Mouse (Mus musculus): ENCODE results near the gene Synj2. TPM values are rescaled to one million over a fixed set of nuclear protein-coding genes. Genes with fewer than 3 reads are reported as not detected.

Synj2 gene
- total and polyA plus RNA-seq, 3 experiments: 0.02 to 0.11 TPM; not detected in 1

DNA sequence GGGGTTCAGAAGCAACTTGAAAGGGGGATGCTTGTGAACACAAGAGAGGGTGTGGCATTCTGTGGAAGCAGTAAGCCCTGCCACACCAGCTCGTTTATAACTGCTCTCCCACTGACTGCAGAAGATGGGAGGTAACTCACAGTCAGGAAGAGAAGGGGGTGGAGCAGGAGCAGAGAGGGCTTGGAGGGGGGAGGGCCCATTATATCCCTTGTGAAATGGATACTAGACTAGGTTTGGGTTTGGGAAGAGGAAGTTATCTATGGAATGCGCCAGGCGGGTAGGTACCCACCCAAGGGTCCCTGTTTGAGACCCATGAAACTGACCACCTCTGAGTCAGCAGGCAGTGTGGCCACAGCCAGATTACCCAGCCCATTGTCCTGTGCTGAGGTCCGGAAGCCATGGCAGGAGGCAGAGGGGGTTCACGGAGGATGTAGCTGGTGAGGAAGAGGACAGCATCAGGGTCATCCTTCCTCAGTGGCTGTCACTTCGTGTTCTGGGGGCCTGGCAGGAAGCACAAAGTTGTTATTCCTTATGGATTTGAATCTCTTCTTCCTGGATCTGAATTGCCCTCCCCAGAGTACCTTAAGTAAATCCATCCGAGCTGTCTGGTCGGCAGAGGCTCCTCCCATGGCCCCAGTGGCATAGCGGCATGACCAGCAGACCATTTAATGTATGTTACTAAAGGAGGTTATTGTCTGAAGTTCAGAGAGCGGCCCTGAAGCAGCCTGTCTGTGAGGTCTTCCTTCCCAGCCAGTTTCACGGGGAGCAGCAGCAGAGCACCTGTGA lies 46.4 kb downstream of the Synj2 start:
- H3K4me3 ChIP-seq (ENCODE audit: low read depth, low read length): no peak overlapping the region
- ATAC-seq (ENCODE audit: extremely low read depth, insufficient number of reproducible peaks, low FRiP score, poor library complexity, severe bottlenecking) (no peak), DNase-seq (ENCODE audit: low spot score) (no peak)
- no peaks in the 10 kb centered on the region for H3K4me1 ChIP-seq (ENCODE audit: insufficient read depth, low read depth, low read length)
- H3K9me3 ChIP-seq (replicated peaks): no peaks in the 10 kb centered on the region
- H3K36me3 ChIP-seq (replicated peaks): no peaks in the 10 kb centered on the region
- TF ChIP-seq TAL1 (conservative IDR thresholded peaks at IDR 0.05; ENCODE audit: low read depth, low read length) (no peak), CTCF (IDR thresholded peaks at IDR 0.05; ENCODE audit: low read depth, low read length) (no peak), GATA2 (IDR thresholded peaks at IDR 0.05; ENCODE audit: borderline replicate concordance, low read depth, low read length) (no peak), POLR2AphosphoS5 (IDR thresholded peaks at IDR 0.05; ENCODE audit: insufficient replicate concordance, low read depth, low read length) (no peak), GATA1 (IDR thresholded peaks at IDR 0.05; ENCODE audit: borderline replicate concordance, low read length) (no peak)
- peaks cover 39% of the 10 kb centered on the region for H3K27me3 ChIP-seq (ENCODE audit: insufficient read depth, low read length)

DNA sequence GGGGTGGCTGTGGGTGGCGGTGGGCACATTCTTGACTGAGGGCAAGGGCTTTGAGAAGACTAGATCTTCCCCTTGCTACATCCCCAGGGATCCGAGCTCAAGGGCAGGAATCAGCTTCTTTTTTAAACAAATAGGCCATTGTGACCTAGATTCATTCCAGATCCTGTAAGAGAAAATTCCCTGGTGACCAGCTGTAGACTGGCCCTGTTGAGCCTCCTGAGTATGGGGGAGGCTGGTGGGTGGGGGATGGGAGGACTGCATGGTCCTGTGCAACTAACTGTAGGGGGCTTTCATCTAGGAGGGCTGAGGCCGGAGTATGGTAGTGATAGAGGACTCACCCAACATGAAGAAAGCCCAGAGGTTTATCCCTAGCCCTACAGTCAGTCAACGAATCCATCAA lies 47.0 kb downstream of the Synj2 start:
- TF ChIP-seq GATA2 (IDR thresholded peaks at IDR 0.05; ENCODE audit: borderline replicate concordance, low read depth, low read length) (no peak), POLR2AphosphoS5 (IDR thresholded peaks at IDR 0.05; ENCODE audit: insufficient replicate concordance, low read depth, low read length) (no peak), TAL1 (conservative IDR thresholded peaks at IDR 0.05; ENCODE audit: low read depth, low read length) (no peak), GATA1 (IDR thresholded peaks at IDR 0.05; ENCODE audit: borderline replicate concordance, low read length) (no peak), CTCF (IDR thresholded peaks at IDR 0.05; ENCODE audit: low read depth, low read length) (no peak)
- Histone ChIP-seq H3K36me3 (replicated peaks) (no peaks in the 10 kb centered on the region), H3K4me1 (ENCODE audit: insufficient read depth, low read depth, low read length) (no peaks in the 10 kb centered on the region), H3K27me3 (ENCODE audit: insufficient read depth, low read length) (peaks cover 45% of the 10 kb centered on the region), H3K9me3 (replicated peaks) (no peaks in the 10 kb centered on the region), H3K4me3 (ENCODE audit: low read depth, low read length) (no peak overlapping the region)
- ATAC-seq (ENCODE audit: extremely low read depth, insufficient number of reproducible peaks, low FRiP score, poor library complexity, severe bottlenecking): no peak
- DNase-seq (ENCODE audit: low spot score): no peak

DNA sequence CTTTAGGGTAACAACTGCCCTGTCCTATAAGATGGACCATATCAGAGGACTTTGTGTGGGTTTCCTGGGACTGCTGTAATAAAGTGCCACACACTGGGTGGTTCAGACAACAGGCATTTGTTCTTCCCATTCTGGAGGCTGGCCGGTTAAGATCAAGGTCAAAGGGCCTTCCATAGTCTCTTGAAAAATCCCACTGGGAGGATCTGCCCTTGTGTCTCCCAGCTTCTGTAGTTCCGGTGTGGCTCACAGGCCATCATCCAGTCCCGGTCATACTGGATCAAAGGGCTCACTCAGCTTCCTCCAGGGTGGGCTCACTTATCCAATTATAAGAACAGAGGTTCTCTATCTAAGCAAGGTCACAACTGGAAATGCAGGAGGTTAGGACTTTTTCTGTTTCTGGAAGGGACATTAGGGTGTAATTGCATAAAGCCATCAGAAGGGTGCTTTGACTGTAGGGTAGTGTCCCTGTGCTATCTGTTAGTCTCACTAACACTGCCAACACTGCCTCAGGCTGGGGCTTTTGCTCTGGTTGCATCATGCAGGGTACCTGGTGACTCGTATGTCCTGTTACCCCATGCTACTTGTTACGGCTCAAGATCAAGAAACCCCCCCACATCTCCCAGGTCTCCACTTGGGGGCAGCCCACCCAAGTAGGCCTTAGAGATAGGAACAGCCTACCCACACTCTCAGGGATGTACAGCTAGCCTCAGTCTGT lies 51.9 kb downstream of the Synj2 start:
- Histone ChIP-seq H3K4me1 (ENCODE audit: insufficient read depth, low read depth, low read length) (no peaks in the 10 kb centered on the region), H3K36me3 (replicated peaks) (no peaks in the 10 kb centered on the region), H3K27me3 (ENCODE audit: insufficient read depth, low read length) (peaks cover 40% of the 10 kb centered on the region), H3K9me3 (replicated peaks) (no peaks in the 10 kb centered on the region), H3K4me3 (ENCODE audit: low read depth, low read length) (no peak overlapping the region)
- DNase-seq (ENCODE audit: low spot score) (no peak), ATAC-seq (ENCODE audit: extremely low read depth, insufficient number of reproducible peaks, low FRiP score, poor library complexity, severe bottlenecking) (no peak)
- no peak for TF ChIP-seq GATA2 (IDR thresholded peaks at IDR 0.05; ENCODE audit: borderline replicate concordance, low read depth, low read length)

DNA sequence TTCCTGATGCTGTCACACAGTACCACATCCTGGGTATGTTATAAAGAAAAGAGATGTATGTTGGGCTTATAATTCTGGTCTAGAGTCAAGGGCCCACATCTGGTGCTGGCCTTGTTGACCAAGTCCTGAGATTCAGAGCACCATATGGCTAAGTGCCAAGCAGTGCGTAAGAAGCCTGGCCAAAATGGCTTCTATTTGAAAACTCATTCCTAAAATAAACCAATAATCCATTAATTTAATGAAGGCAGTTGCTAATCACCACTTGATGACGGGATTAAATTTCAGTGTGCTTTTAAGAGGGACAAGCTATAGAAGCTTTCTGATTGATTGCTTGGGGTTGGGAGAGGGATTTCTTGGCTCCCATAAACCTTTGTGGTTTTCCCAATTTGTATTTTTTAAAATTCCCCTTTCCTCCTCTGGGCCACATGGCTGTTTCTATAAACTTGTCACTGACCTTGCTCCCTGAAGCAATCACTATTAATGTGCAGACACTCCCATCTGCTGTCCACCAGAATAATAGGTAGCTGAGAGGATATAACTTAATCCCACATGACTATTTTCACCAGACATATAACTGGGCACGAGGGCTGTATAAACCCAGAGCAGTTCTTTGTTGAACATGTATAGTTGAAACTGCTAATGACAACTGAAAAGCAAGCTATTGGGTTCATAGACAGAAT lies 52.6 kb downstream of the Synj2 start:
- H3K4me1 ChIP-seq (ENCODE audit: insufficient read depth, low read depth, low read length): no peaks in the 10 kb centered on the region
- no peaks in the 10 kb centered on the region for H3K9me3 ChIP-seq (replicated peaks)
- DNase-seq (ENCODE audit: low spot score): no peak
- TF ChIP-seq CTCF (IDR thresholded peaks at IDR 0.05; ENCODE audit: low read depth, low read length) (no peak), POLR2AphosphoS5 (IDR thresholded peaks at IDR 0.05; ENCODE audit: insufficient replicate concordance, low read depth, low read length) (no peak), GATA2 (IDR thresholded peaks at IDR 0.05; ENCODE audit: borderline replicate concordance, low read depth, low read length) (no peak), GATA1 (IDR thresholded peaks at IDR 0.05; ENCODE audit: borderline replicate concordance, low read length) (no peak), TAL1 (conservative IDR thresholded peaks at IDR 0.05; ENCODE audit: low read depth, low read length) (no peak)
- H3K4me3 ChIP-seq (ENCODE audit: low read depth, low read length): no peak overlapping the region
- no peaks in the 10 kb centered on the region for H3K36me3 ChIP-seq (replicated peaks)
- H3K27me3 ChIP-seq (ENCODE audit: insufficient read depth, low read length): peaks cover 36% of the 10 kb centered on the region
- ATAC-seq (ENCODE audit: extremely low read depth, insufficient number of reproducible peaks, low FRiP score, poor library complexity, severe bottlenecking): no peak

DNA sequence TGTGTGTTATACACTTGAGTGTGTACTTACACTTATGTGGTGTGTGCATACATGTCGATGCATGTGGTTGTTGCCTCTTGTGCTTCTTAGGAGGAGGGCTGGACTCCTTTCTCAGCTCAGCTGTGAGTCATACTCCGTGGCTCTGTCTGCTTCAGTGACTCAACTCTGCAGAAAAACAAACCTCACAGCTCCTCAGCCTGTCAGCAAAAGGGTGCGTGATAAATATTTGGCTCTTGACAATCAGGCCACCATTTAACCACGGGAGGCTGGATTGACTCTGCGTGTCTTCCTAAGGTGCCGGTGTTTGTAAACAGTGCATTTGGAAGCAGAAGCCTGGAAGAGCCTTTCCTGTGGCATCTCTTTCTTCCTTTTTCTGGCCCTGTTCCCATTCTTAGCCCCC lies 53.5 kb downstream of the Synj2 start:
- Histone ChIP-seq H3K36me3 (replicated peaks) (no peaks in the 10 kb centered on the region), H3K4me3 (ENCODE audit: low read depth, low read length) (no peak overlapping the region), H3K9me3 (replicated peaks) (no peaks in the 10 kb centered on the region), H3K27me3 (ENCODE audit: insufficient read depth, low read length) (peaks cover 36% of the 10 kb centered on the region), H3K4me1 (ENCODE audit: insufficient read depth, low read depth, low read length) (no peaks in the 10 kb centered on the region)
- DNase-seq (ENCODE audit: low spot score) (no peak), ATAC-seq (ENCODE audit: extremely low read depth, insufficient number of reproducible peaks, low FRiP score, poor library complexity, severe bottlenecking) (no peak)
- TF ChIP-seq TAL1 (conservative IDR thresholded peaks at IDR 0.05; ENCODE audit: low read depth, low read length) (no peak), CTCF (IDR thresholded peaks at IDR 0.05; ENCODE audit: low read depth, low read length) (no peak), GATA2 (IDR thresholded peaks at IDR 0.05; ENCODE audit: borderline replicate concordance, low read depth, low read length) (no peak), GATA1 (IDR thresholded peaks at IDR 0.05; ENCODE audit: borderline replicate concordance, low read length) (no peak)

DNA sequence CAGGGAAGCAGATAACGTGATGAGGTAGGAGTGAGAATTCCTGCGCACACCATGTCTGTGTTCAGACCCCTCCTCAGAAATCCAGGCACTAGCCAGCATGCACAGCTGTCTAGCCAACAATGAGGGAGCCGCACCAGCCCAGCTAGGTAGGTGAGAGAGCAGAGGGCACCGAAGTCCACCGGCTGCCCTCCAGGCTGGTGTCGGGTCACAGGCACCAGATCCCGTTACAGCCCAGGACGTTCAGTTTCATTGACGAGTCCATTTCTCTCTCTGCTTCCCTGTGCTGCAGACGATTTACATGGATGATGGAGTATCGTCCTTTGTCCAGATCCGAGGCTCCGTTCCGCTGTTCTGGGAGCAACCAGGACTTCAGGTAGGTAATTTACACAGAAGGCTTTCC lies 55.5 kb downstream of the Synj2 start:
- no peaks in the 10 kb centered on the region for H3K36me3 ChIP-seq (replicated peaks)
- peaks cover 44% of the 10 kb centered on the region for H3K27me3 ChIP-seq (ENCODE audit: insufficient read depth, low read length)
- H3K4me1 ChIP-seq (ENCODE audit: insufficient read depth, low read depth, low read length): no peaks in the 10 kb centered on the region
- ATAC-seq (ENCODE audit: extremely low read depth, insufficient number of reproducible peaks, low FRiP score, poor library complexity, severe bottlenecking) (no peak), DNase-seq (ENCODE audit: low spot score) (no peak)
- H3K9me3 ChIP-seq (replicated peaks): no peaks in the 10 kb centered on the region
- TF ChIP-seq CTCF (IDR thresholded peaks at IDR 0.05; ENCODE audit: low read depth, low read length): no peak
- TF ChIP-seq TAL1 (conservative IDR thresholded peaks at IDR 0.05; ENCODE audit: low read depth, low read length): no peak
- TF ChIP-seq GATA2 (IDR thresholded peaks at IDR 0.05; ENCODE audit: borderline replicate concordance, low read depth, low read length): no peak
- TF ChIP-seq GATA1 (IDR thresholded peaks at IDR 0.05; ENCODE audit: borderline replicate concordance, low read length): no peak
- no peak for TF ChIP-seq POLR2AphosphoS5 (IDR thresholded peaks at IDR 0.05; ENCODE audit: insufficient replicate concordance, low read depth, low read length)
- no peak overlapping the region for H3K4me3 ChIP-seq (ENCODE audit: low read depth, low read length)
